Mouse (Mus musculus) G1E (cell line): Measurements from ENCODE around the gene Cwc27.

Experiments
- CTCF ChIP-seq: IDR thresholded peaks from 2 replicates; pipeline ENCODE4 v1.5.1; 2012; ENCODE audit warnings: low read depth, low read length, inconsistent platforms, mixed read lengths
- GATA1 ChIP-seq: IDR thresholded peaks from 2 replicates; pipeline ENCODE4 v1.6.1; 2012; ENCODE audit warnings: borderline replicate concordance, low read length, inconsistent platforms, mixed read lengths
- POLR2AphosphoS5 ChIP-seq: IDR thresholded peaks from 2 replicates; pipeline ENCODE4 v1.6.1; 2012; ENCODE audit warnings: low read depth, low read length, inconsistent platforms; ENCODE audit not compliant: insufficient replicate concordance
- TAL1 ChIP-seq: conservative IDR thresholded peaks from 2 replicates; pipeline ENCODE4 v1.6.1; 2012; ENCODE audit warnings: low read depth, low read length, inconsistent platforms, mixed read lengths

DNA sequence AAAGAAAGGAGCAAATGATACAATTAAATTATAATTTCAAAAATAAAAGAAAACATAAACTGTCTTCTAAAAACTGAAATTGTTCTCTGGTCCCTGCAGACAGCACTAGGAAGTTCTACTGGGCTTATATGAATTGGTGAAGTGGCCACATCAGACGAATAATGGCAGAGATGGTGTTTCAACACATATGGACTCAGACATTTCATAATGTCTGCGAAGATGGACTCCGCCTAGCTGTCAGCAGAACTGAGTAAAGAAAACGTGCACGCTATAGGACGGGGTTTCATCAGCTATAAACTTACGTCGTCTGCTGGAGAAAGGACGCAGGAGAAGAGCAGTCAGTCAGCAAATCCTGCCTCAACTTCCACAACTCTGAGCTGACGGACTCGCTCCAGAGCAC lies 187.3 kb downstream of the Cwc27 start:
- TF ChIP-seq CTCF = no peak
- TF ChIP-seq TAL1 = no peak
- TF ChIP-seq GATA1 = no peak
- TF ChIP-seq POLR2AphosphoS5 = no peak
